Mouse (Mus musculus) gastrocnemius, postnatal 25 days (tissue): ENCODE results near the gene Map4k5. TPM values are rescaled to one million over a fixed set of nuclear protein-coding genes. Genes with fewer than 3 reads are reported as not detected.

Experiments used
- DNase-seq: peaks from one replicate; pipeline ENCODE4 v3.0.0; 2022
- long read RNA-seq, 2 experiments: library from polyadenylated mRNA; stranded (forward); transcript quantifications; one replicate each; pipeline ENCODE4 v2.0.0; 2021
- total RNA-seq, 2 experiments: library from RNA; stranded (reverse); gene quantifications; 1 replicate in 1 of 2; 2 replicates in 1 of 2; pipeline ENCODE4 v1.2.3; 2021

Map4k5 gene
- 10 to 100 TPM; 19.2 to 20.4 TPM for total RNA-seq
- long read RNA-seq, experiment 1, partial matches to known transcripts = 0 of 11 reads
- long read RNA-seq, experiment 1, other reads (novel, unspliced or antisense) = 11 of 11 reads
- long read RNA-seq, experiment 2, partial matches to known transcripts = 2 of 22 reads
- long read RNA-seq, experiment 2, other reads (novel, unspliced or antisense) = 20 of 22 reads

DNA sequence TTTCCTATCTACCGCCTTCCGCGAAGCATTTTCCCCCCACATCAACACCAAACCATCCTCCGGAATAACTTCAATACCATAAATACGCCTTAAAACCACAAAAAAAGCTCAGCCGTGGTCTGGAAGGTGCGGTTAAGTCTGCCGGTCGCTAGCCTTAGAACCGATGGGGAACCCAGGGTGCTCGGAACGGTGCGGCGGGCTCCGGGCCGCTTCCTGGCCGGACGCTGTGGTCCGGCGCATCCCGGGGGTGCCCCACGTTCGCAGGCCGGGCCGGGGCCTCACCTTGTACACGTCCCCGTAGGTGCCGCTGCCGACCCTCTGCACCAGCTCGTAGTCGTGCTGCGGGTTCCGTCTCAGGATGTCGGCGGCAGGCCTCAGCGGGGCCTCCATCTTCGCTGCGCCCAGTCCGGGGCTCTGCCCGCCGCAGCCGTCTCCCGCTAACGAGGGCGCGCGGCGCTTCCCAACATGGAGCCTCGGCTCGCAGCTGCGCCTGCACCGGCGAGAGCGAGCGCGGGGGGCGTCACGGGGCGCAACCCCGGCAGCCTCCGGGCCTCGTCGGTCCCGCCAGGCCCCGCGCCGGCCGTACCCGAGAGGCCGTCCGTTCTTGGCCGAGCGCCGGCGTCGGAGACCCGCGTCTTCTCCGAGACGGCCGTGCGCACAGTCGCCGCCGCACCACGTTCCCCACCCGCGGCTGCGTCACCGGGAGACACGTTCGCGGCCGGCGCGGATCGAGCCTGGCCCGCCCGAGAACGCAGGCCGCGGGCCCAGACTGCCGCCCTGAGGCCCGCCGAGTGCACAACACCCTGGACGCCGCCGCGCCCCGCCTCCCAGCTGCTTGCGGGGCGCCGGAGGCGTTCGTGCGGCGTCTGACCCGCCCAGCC lies at the start of gene Map4k5, which contains the start of gene Atl1:
Gene Map4k5 (minus strand): TSS at position 830 of the 881 bp plus-strand sequence.
Gene Atl1 (plus strand): TSS at position 244 of the 881 bp plus-strand sequence.
- DNase-seq = peak; percentile 88

DNA sequence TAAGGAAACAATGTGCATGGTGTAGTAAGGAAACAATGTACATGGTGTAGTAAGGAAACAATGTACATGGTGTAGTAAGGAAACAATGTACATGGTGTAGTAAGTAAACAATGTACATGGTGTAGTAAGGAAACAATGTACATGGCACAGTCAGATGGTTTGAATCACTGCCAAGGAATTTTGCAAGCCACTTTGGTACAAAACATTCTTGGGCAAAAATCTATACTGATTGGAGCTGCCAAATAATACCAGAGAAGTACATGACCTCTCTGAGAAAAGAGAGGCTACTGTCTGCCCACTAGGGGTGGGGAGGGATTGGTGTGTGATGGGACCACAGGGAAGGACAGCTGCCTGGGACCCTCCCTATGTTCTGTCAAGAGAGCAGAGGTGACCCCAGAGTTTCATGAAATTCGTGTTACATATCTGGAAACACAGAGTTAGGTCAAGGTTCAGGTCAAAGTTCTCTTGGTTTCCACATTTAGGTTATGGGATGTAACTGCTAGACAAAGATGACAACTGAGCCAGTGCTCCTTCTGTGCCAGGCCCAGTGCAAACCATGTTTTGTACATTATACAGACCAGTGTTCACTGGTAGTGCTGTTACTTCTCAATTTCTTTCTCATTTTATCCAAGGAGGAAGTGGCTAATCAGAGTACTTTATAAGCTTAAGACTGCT lies 48.8 kb upstream of the Map4k5 start:
- DNase-seq = no peak

DNA sequence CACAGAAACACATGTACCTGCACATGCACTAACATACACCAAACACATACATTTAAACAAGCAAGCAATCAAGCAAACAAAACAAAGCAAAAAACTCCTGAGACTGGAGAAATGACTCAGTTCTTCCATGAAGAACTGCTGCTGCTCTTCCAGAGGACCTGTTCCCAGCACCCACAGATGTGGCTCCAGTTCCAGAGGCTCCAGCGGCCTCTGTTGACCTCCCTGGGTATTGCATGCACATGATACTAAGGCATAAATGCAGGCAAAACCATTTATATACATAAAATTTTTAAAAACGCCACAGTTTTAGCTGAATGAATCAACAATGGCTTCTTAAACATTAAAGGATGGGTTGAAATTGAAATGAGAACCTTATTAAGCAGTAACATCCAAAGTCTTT lies 46.3 kb upstream of the Map4k5 start:
- no peak for DNase-seq

DNA sequence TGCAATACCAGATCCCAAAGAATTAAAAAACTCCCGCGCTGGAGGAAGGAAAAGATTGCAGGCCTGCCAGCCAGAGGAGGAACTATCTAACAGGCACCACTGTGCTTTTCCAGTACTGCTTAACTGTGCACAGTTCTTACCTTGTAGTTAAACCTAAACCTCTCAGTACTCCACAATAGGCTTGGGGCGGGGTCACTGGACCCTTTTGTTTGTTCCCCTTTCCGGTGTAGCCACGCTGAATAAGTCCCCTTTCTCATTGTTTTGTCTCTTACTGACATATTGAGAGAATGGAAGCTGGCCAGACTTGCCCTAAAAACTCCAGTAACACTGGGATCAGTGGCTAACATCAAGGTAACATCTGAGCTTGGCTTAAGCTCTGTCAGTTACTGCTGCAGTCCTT lies 44.7 kb upstream of the Map4k5 start:
- no peak for DNase-seq

DNA sequence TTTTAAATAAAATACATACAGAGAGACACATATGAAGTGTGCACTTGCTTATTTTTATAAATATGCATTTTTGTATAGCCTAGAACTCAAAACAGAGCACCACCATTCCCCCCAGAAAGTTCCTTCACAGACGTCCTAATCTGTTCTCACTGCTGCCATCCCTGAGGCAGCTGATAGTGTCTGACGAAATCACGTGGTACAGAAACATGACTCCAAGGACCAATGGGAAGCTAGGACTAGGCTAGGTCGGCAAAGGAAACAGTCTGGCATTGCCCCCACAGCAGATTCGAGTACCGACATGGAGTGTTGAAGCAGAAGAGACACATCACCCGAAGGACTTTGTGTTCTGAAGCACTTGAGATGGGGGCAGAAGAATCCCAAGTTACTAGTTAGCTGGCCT lies 33.7 kb upstream of the Map4k5 start:
- DNase-seq = no peak

DNA sequence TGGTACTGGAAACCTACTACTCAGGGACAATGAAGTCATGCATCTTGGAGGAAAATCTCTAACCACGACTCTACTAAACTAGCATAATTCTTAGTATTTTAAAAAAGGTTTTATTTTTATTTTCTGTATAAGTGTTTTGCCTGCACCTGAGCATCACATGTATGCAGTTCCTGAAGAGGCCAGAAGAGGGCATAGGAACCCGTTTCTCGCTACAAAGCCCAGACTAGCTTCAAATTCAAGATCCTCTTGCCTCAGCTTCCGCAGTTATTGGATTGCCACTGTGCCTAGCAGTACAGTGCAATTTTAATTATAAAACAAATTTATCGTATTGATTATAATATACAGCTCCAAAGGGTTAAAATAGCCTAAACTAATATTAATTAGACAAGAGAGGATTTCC lies 31.0 kb upstream of the Map4k5 start:
- DNase-seq = no peak

DNA sequence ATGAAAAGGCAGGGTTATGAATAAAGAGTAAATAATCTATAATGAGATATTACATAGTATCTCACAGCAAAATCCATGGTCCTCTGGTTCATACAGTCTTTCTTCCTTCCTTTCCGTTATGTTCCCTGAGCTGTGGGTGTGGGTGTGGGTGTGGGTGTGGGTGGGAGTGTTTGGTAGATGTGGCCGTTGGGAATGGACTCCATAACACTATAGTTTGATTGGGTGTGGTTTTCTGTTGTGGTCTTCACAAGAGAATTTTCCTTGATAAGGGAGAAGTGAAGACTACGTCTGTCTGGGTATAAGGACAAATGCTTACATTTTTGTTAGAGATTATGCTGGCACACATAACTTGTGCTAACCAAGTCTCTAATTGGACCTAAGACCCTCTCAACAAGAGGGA lies 30.6 kb upstream of the Map4k5 start:
- DNase-seq = no peak

DNA sequence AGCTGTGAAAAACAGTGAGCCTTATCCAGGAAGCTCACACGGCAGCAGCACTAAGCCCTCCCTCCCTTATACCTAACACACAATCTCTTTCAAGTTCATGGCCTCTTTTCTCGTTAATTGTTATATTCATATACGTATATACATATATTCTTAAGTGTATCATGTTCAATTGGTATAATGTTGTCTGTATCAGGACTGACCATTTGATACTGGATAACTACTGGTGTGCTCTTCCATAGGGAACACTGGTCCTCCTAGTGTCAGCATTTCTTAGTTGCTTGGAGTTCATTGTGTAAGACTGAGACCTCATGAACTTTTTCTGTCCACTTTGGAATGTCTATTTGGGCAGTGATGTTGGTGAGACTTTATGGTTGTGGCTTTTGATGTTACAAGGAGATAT lies 30.1 kb upstream of the Map4k5 start:
- DNase-seq = no peak

DNA sequence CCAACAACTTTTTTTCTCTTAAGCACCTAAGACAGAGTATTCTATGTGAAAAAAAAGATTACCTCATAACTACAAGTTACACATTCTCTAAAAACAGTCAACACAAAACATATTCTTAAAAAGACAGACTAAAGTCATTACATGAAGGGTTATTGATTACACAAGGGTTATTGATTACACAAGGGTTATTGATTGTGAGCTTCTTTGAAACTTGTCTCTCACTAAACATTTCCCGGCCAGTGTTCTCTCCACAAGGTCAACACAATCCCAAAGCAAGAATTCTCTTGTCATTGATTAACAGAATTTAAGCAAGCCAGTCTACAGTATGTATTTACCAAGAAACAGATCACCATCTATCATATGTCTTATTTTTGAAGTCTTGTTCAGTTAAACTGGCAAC lies 29.1 kb upstream of the Map4k5 start:
- no peak for DNase-seq

DNA sequence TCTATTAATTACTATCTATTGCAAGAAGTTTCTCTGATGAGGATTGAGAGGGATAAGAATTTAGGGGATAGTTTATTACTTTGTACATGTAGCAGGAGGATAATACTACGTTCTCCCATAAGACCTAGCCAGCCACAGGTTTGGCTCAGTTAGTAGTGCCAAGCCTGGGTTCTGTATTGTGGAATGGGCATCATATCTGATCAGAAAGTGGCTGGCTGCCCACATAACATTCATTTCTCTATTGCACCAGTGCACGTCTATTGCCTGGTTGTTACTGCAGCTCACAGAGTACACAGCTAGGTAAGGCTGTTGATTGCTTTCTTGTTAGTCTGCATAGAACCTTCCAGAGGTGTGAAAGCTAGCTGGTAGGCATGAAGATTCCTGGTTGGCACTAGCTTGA lies 24.9 kb upstream of the Map4k5 start:
- DNase-seq = no peak

DNA sequence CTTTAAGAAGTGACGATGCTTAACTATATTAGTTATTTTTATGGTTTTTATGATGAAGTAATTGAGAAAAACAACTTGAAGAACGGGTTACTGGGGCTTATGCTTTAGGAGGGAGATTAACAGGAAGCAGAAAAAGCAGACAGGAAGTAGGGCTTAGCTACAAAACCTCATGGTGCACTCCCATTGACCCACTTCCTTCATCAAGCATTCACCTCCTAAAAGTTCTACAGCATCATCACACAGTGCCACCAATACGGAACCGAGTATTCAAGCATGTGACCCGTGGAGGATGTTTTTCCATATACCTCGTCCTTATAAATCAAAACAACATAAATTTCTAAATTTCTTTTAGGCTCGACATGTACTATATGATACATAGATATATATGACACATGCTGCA lies 19.7 kb upstream of the Map4k5 start:
- DNase-seq = no peak

DNA sequence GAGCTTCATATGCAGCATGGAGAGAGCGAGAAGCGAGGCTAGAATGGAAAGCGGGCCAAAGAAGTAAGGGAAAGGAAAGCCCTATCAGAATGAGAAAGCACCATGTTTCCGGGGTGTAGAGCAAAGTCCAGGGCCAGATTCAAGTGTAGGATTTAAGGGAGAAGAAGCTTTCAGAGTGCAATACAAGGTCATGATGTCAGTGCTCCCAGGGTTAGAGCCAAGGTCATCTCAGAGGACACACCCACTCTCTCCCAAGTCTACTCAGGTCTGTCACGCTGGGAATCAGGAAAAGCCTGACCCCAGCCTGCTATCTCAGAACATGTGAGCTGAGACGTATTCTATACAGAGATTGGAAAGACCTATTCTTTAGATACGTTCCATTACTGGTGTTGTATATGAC lies 18.9 kb upstream of the Map4k5 start:
- no peak for DNase-seq

DNA sequence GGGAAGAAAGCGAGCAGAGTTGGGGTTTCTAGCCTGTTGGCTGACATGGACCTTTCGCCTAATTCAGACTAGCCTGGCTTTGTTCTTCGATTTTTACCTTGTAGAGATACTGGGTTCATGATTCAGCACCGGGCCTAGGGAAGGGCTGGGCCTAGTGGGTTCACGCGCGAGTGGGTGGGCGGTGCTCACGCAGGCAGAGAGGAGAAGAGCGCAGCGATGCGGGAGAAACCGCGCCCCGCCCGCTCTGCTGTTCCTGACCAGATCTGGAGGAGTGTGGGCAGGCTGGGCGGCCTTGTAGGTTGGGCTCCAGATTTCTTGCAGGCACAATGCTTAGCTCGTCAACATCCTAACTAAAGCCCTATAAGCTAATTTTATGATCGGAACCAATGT lies 15.5 kb upstream of the Map4k5 start:
- no peak for DNase-seq

DNA sequence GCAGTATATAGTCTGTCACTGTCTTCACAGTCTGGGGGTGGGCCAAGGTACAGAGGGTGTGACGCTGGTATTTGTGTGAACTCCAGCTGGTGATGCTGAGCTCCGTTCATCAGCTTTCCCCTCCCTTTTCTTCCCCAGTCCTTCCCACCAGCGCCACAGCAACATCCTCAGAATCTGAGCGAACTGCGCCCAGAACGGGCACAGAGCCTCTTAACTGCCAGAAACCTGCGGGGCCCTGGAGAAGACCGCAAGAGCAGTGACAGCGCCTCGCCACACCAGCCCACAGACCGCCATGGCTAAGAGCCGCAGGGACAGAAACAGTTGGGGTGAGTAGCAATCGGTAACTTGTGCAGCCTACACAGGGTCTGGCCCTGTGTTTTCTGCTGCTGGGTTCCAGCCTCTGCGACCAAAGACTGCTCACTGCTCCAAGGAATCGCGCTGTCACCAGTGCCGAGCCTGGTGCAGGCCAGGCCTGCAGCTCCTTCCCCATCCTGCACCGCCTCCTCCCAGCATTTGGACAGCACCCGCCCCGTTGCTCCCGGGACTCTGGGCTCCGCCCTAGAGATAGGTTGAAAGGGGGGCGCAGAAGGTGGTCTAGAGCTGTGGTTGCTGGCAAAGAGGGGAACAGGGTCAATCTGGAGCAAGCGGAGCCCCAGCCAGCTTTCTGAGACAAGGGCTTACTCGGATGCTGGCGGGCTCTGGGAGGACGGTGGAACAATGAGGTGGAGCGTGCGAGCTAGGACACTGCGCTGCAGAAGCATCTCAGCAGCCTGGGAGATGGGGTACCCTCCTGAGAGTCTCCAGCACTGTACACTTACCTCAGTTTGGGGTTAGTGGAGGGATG lies 14.9 kb upstream of the Map4k5 start:
- DNase-seq = no peak

DNA sequence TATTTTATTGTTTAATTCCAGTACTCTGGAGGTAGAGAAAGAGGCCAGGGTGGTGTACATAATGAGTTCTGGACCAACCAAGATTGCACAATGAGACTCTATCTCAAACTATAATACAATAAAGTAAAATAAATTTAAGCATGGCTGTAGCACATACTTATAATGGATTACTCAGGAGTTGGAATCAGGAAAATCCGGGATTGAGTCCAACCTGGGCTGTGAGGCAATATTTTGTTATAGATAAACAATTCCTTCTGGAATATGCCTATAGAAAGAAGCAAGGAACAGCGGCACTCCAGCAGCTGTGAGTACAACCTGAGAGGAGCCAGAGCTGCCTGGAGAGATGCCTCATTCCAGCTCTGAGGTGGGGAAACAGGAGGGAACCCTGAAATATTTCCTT lies 12.0 kb upstream of the Map4k5 start:
- DNase-seq = no peak

DNA sequence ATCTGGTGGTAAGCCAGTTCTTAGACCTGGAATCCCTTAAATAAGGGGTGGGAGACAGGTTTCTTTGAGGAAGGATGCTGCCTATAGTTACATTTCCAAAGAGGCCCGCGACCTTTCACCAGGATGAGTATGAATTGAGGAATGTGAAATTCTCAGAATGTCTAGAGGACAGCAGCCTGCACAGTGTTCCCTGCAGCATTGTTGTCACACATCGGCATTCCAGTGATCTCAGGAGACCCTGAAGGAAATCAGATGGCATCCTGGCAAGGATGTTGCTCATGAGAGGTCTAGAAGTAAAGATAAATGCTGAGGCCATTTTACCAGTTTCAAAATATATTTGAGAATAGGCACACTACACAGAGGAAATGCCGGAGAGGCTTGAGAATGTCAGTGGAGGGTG lies 5.1 kb upstream of the Map4k5 start:
- no peak for DNase-seq

DNA sequence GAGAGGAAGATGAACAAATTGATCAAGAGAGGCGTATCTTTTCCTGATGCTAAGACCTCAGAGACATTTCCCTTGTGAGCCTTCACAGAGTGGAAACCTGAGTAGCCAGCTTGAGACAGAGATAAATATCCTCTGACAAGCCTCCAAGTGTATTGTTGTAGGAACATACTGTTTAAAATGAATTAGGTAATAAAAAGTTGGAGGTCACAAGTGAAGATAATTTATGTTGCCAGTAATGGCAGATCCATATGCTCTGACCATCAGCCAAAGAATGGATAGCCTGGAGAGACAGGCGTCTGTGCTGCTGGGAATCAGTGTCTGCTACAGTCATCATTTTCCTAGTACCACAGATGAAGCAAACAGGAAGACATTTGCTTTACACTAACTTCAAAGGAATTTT lies 2.0 kb upstream of the Map4k5 start:
- DNase-seq = no peak

DNA sequence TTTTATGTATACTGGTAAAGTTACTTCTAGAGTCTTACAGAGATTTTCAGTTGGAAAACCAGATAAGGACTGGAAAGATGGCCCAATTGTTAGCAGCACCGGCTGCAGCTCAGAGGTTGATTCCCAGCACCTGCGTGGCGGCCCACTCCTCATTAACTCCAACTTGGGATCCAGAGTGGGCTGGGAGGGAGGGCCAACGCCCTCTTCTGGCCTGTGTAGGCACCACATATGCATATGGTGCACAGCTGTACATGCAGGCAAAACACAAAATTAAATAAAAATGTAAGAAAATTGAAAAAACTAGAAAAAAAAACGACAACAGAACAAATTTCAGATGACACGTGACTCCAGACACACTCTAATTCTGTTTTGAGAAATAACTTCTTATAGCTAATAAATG lies 927 bp upstream of the Map4k5 start:
- no peak for DNase-seq

DNA sequence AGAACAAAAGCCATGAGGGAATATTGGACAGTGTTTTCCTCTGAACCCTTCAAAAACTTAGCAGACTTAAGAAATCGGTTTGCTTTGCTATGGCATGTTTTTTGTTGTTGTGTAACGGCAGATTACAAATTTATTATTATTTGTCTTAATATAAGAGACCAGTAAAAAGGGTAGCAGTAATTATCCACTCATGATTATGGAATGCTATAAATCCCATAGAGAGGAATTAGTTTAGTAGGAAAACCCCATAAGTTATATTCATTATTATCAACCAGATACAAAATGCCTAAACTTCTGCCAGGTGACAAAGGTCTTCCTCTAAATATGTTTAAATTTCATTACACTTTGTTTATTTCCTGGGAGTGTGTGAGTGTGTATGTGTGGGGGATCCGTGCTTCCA lies 1.3 kb downstream of the Map4k5 start:
- DNase-seq = no peak

DNA sequence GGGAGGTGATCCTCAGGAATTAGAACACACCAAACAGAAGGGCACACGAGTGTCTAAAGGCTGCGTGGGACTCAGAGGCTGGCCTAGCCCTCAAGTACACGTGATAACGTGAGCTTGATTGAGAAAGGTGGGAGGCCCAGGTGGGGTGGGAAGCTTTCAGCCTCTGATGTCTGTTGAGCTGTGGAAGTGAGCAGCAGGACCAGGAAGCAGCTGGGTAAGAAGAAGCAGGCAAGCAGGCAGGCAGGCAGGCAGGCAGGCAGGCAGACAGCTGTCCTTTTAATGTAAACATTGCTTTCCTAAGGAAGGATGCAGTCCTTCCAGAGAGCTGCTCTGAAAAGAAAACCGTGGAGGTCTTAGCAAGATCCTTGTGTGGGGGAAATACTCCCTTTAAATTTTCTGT lies 2.5 kb downstream of the Map4k5 start:
- no peak for DNase-seq

DNA sequence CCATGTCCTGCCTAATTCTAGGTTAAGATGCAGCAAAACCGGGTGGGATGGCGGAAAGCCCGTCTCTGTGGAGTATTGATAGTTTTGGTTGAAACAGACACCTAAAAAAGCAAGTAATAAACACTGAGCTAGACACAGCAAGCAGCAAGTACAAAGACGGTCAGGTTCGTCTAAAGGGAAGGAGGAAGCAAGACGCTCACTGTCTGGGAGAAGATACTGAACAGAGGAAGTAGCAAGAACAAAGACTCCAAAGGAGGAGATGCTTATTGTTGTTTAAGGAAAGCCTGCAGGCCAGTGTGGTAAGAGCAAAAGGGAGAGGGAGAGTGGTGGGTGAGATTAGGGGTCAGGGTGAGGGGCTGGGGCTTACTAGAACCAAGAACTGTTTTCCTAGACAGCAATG lies 2.9 kb downstream of the Map4k5 start:
- no peak for DNase-seq

DNA sequence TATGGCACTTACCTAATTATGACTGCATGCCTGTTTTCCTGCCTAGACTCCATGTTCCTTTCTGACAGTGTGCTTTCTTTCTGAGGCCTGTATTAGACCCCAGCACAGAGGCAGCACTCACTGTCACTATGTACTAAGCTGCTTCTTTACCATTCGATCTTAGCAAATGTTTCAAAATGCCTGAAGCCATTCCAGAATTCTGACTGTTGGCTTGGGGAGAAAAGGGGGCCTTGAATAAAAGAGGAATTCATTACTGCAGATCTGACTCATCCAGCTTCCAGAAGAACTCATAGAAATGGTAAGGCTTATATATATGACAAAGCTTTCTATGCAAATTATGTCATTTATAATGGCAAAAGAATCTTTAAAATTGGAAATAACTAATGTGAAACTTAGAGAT lies 4.7 kb downstream of the Map4k5 start:
- DNase-seq = no peak

DNA sequence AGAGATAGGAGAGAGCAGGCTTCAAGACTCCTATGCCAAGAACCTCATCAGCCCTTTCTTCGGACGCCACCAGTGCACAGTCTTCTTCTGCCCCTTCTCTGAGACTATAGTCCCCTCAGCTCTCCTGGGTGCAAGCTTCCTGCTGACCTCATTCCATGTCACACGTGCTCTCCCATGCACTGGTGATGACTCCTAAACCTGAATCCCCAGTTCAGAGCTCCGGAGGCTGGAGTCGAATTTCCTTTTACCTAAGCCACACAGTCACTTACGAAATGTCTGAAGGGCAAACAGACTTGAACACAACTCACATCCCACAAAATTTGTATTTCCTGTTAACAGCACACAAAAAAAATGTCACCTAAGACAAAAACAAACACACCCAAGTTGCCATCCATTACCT lies 5.2 kb downstream of the Map4k5 start:
- DNase-seq = no peak
